In genomic region chr19:40348652-40349051, GRCm38 (mm10) we compare ENCODE assay signal across 14 mouse cellular contexts.
DNase-seq lines count a peak whose midpoint lies in the region; ATAC-seq lines count a peak whose summit lies in the region.
"Had no signal": no experiment of that assay in that cellular context is flagged by ENCODE, and none has a peak within 500 bp of the region (broad histone marks: within the 10 kb centered on the region; RNA-seq: fewer than 3 reads in every experiment).

No protein-coding gene starts in this region.

- ATAC-seq in kidney, embryonic 15.5 days (replicated peaks; ENCODE audit: low FRiP score), result no peak
- no peak for ATAC-seq in kidney, embryonic 16.5 days (ENCODE audit: low FRiP score, low TSS enrichment)
- ATAC-seq in forebrain, embryonic 12.5 days (ENCODE audit: low FRiP score), result no peak
- ATAC-seq in hindbrain, embryonic 16.5 days, result no peak; the same call in 1 of the 2 replicates
- no peak for ATAC-seq in neural tube, embryonic 15.5 days (ENCODE audit: low FRiP score)
- ATAC-seq: CD4-positive, CD25-positive, alpha-beta regulatory T cell, adult 4 months; Patski had no signal

- H3K9me3 ChIP-seq in kidney, embryonic 15.5 days (replicated peaks), result 0 out of 2 replicates have a peak, but pooled peaks cover 2% of the 10 kb centered on the region
- H3K9me3 ChIP-seq in kidney, embryonic 16.5 days (ENCODE audit: low read length), result no peaks in the 10 kb centered on the region
- H3K9me3 ChIP-seq in forebrain, embryonic 12.5 days, result no peaks in the 10 kb centered on the region
- H3K9me3 ChIP-seq in hindbrain, embryonic 16.5 days (ENCODE audit: control insufficient read depth, low read length), result no peaks in the 10 kb centered on the region
- H3K9me3 ChIP-seq in neural tube, embryonic 15.5 days (replicated peaks), result no peaks in the 10 kb centered on the region
- H3K9me3 ChIP-seq: heart, embryonic 13.5 days had no signal

- H3K4me2 ChIP-seq in kidney, embryonic 15.5 days, result no peak overlapping the region
- H3K4me2 ChIP-seq in kidney, embryonic 16.5 days (replicated peaks; ENCODE audit: low read depth, low read length), result no peak overlapping the region
- no peak overlapping the region for H3K4me2 ChIP-seq in forebrain, embryonic 12.5 days
- no peak overlapping the region for H3K4me2 ChIP-seq in hindbrain, embryonic 16.5 days (ENCODE audit: low read length)
- no peak overlapping the region for H3K4me2 ChIP-seq in neural tube, embryonic 15.5 days
- H3K4me2 ChIP-seq: heart, embryonic 13.5 days had no signal

- no peak for DNase-seq in embryo, embryonic 10 days (ENCODE audit: low spot score)
- no peak for DNase-seq in ovary, postnatal 10 days (ENCODE audit: low spot score)
- no peak for DNase-seq in embryo, embryonic 10.5 days (ENCODE audit: low spot score)
- DNase-seq: adrenal gland, postnatal 10 days; thymus, adult 2 months had no signal

- H3K27ac ChIP-seq in kidney, embryonic 15.5 days, result 0 out of 2 replicates have a peak overlapping the region, but pooled peaks have one; percentile 0
- no peak overlapping the region for H3K27ac ChIP-seq in kidney, embryonic 16.5 days (ENCODE audit: low read length)
- H3K27ac ChIP-seq in forebrain, embryonic 12.5 days, result peak overlapping the region; percentile 67
- peak overlapping the region; percentile 71 for H3K27ac ChIP-seq in hindbrain, embryonic 16.5 days (ENCODE audit: low read depth, low read length)
- H3K27ac ChIP-seq in neural tube, embryonic 15.5 days (replicated peaks), result peak overlapping the region; percentile 63
- H3K27ac ChIP-seq: kidney, postnatal 0 days had no signal

- H3K36me3 ChIP-seq in kidney, embryonic 15.5 days, result peaks cover 14% of the 10 kb centered on the region
- 0 out of 2 replicates have a peak, but pooled peaks cover 7% of the 10 kb centered on the region for H3K36me3 ChIP-seq in kidney, embryonic 16.5 days (ENCODE audit: insufficient read depth, low read length)
- no peaks in the 10 kb centered on the region; the same call in none of the 2 replicates for H3K36me3 ChIP-seq in forebrain, embryonic 12.5 days (replicated peaks)
- H3K36me3 ChIP-seq in hindbrain, embryonic 16.5 days (ENCODE audit: control insufficient read depth, insufficient read depth, low read length), result peaks cover 6% of the 10 kb centered on the region; the same call in 1 of the 2 replicates
- peaks cover 32% of the 10 kb centered on the region for H3K36me3 ChIP-seq in neural tube, embryonic 15.5 days

- H3K4me1 ChIP-seq in kidney, embryonic 15.5 days, result peaks cover 10% of the 10 kb centered on the region; the same call in 1 of the 2 replicates
- peaks cover 9% of the 10 kb centered on the region; the same call in 1 of the 2 replicates for H3K4me1 ChIP-seq in kidney, embryonic 16.5 days (ENCODE audit: insufficient read depth, low read length)
- H3K4me1 ChIP-seq in forebrain, embryonic 12.5 days, result peaks cover 36% of the 10 kb centered on the region
- peaks cover 29% of the 10 kb centered on the region for H3K4me1 ChIP-seq in hindbrain, embryonic 16.5 days (ENCODE audit: control insufficient read depth, insufficient read depth, low read depth, low read length)
- H3K4me1 ChIP-seq in neural tube, embryonic 15.5 days, result peaks cover 23% of the 10 kb centered on the region

- no peaks in the 10 kb centered on the region for H3K27me3 ChIP-seq in kidney, embryonic 15.5 days
- no peaks in the 10 kb centered on the region for H3K27me3 ChIP-seq in kidney, embryonic 16.5 days (ENCODE audit: insufficient read depth, low read length)
- H3K27me3 ChIP-seq in forebrain, embryonic 12.5 days, result no peaks in the 10 kb centered on the region
- no peaks in the 10 kb centered on the region for H3K27me3 ChIP-seq in hindbrain, embryonic 16.5 days (replicated peaks; ENCODE audit: control insufficient read depth, insufficient read depth, low read length)
- H3K27me3 ChIP-seq in neural tube, embryonic 15.5 days (replicated peaks), result no peaks in the 10 kb centered on the region
- H3K27me3 ChIP-seq: heart, embryonic 13.5 days; Patski had no signal

- H3K4me3 ChIP-seq in kidney, embryonic 15.5 days (replicated peaks), result no peak overlapping the region
- no peak overlapping the region for H3K4me3 ChIP-seq in kidney, embryonic 16.5 days (ENCODE audit: low read length)
- no peak overlapping the region for H3K4me3 ChIP-seq in forebrain, embryonic 12.5 days (replicated peaks)
- no peak overlapping the region for H3K4me3 ChIP-seq in hindbrain, embryonic 16.5 days (ENCODE audit: low read length)
- H3K4me3 ChIP-seq in neural tube, embryonic 15.5 days (replicated peaks), result no peak overlapping the region
- H3K4me3 ChIP-seq: heart, embryonic 13.5 days had no signal

- no peak overlapping the region for H3K9ac ChIP-seq in kidney, embryonic 15.5 days
- no peak overlapping the region for H3K9ac ChIP-seq in kidney, embryonic 16.5 days (replicated peaks; ENCODE audit: low read length)
- H3K9ac ChIP-seq in forebrain, embryonic 12.5 days, result no peak overlapping the region
- no peak overlapping the region; the same call in 1 of the 2 replicates for H3K9ac ChIP-seq in hindbrain, embryonic 16.5 days (ENCODE audit: low read depth, low read length)
- no peak overlapping the region for H3K9ac ChIP-seq in neural tube, embryonic 15.5 days (replicated peaks)
- H3K9ac ChIP-seq: heart, embryonic 13.5 days had no signal

- WGBS in kidney, embryonic 15.5 days, result 50% methylated on average over 2 of the region's 2 CpGs
- 49% methylated on average over 2 of the region's 2 CpGs for WGBS in kidney, embryonic 16.5 days
- 37% methylated on average over 2 of the region's 2 CpGs for WGBS in forebrain, embryonic 12.5 days
- WGBS in hindbrain, embryonic 16.5 days, result 34% methylated on average over 2 of the region's 2 CpGs
- WGBS in neural tube, embryonic 15.5 days, result 39% methylated on average over 2 of the region's 2 CpGs
